Mouse (Mus musculus) spleen, adult 12 weeks (tissue): ENCODE data around the gene Mpg.

Experiments used
- DNase-seq: peaks from one replicate; pipeline ENCODE4 v3.0.0; 2022; ENCODE audit warnings: low spot score

The Mpg gene

DNA sequence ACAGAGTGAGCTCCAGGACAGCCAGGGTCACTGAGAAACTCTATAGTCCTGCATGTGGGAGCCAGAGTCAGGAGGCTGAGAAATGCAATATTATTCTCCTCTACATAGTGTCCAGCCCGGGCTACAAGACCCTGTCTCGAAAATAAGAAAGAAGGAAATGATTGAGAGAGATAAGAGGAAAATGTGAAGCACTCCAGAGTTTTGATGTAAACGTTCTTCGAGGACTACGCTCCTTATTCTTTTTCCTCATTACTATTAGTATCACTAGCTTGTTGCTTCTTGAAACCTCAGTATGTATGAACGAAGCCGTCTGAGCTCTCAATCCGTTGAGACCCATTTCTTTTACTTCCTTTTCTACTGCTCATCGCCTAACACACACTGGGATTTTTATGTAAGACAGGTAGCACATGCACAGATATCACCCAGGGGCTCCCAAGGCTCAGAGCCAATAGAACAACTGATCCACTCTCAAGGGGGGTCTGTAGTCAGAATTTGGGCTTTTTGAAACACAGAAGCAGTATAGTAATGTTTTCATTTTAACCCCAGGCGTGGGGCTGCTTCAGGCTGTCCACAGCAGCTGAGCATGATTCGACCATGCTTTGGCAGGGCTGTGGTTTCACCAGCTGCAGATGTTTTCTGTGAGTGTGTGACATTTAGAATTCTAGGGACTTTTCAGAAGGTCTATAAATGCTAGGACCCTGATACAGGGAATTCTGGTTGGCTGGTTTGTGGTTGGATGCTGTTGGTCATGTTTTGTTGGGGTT is 24.2 kb upstream of the Mpg start:
- DNase-seq = no peak

DNA sequence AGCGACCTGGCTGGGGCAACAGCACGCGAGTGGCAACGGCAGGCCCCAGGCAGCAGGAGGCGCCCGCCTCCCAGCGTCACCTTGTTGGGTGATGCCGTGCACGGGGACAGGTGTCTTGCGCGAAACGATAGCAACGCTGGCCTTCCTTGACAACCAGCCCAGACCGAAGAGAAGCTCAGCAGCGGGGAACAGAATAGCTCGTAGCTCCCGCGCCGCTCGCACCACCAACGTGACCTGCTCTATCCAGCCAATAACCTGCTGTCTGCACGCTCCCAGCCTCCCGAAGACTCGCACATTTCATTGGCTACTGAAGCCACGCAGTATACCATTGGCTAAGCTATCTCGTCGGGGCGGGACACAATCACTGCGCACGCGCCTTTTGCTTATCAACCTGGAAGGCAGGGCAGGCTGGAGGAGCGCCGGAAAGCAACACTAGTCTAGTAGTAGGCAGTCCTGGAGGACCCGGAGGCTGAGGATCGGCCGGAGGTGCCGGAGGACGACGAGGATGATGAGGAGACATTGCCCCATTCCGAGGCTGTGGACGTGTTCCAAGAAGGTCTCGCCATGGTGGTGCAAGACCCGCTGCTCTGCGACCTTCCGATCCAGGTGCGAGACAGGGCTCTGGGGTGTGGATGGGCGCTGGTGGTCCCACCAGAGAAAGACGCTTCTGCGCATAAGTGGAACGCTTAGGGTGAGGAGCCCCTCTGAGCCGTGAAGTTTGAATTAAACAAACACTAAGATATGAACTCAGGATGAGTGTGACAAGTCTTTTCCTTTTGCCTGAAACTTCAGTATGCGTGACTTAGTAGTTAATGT is 21.0 kb upstream of the Mpg start, which contains the start of gene Snrnp25:
Snrnp25 (plus strand) TSS at position 358 of the 816 bp plus-strand sequence.
- peak; percentile 94 for DNase-seq

DNA sequence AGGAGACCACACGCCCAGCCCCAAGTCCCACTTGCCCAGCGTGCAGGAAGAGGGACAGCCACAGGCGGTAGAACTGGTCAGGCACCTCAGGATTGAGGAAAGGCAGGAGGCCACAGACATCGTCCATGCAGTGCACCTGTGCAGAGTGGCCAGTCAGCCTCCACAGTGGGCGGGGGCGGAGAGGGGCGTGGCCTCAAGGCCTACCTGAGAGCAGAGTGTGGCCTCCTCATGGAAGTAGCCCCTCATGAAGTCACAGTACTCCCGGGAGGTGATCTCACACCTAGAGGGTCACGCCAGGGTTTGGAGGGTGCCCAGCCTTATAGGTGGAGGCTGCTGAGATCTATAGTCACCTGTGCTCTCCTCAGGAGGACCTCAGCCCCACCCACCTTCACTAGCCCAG is 15.7 kb upstream of the Mpg start:
- DNase-seq = no peak

DNA sequence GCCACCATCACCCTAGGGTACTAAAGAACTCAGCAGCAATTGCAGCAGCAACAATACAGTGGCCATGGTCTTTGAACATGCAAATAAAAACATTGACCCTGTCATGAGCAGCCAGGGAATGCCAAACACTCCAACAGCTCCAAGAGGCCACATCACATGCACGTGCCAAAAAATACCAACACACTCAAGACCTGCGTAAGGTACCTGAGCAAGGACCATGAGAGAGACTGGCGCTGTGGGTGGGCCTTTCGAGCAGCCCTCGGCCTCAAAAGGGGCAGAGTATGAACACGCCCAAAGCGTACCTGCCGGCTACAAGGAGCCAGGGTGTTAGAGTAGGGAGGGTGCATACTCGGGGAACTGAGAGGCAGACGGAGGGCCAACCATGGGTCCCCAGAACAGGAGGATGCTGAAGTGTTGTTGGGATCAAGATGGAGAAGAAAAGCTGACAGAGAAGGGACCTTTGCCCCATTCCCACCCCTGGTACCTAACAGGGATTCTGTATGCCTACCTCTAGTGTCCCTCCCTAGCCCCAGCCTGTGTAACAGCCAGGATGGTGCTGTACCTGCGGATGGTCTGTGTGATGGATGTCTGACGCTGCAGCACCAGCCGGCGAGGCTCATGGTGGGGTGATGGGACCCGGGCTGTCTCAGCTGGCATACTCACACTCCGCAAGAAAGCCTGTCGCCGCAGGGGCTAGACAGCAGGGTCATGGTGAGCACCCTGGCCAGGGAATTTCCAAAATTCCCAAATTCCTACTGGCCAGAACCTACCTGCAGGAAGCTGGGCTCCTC is 10.7 kb upstream of the Mpg start:
- no peak for DNase-seq

DNA sequence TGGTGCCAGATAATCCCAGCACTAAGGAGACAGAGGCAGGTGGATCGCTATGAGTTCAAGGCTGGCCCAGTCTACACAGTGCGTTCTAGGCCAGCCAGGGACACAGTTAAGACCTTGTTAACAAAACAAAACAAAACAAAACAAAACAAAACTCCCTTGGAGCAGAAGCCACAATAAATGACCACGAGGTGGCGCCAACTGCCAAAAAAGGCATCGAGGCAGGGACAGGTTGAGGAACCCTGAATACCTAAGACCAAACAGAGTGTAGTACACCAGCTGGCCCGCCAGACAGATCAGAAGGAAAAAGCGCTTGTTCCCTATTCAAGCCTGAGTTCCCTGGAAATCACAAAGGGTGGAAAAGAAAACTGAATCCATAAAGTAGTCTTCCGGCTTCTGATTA is 9.5 kb upstream of the Mpg start:
- DNase-seq = peak; percentile 69

DNA sequence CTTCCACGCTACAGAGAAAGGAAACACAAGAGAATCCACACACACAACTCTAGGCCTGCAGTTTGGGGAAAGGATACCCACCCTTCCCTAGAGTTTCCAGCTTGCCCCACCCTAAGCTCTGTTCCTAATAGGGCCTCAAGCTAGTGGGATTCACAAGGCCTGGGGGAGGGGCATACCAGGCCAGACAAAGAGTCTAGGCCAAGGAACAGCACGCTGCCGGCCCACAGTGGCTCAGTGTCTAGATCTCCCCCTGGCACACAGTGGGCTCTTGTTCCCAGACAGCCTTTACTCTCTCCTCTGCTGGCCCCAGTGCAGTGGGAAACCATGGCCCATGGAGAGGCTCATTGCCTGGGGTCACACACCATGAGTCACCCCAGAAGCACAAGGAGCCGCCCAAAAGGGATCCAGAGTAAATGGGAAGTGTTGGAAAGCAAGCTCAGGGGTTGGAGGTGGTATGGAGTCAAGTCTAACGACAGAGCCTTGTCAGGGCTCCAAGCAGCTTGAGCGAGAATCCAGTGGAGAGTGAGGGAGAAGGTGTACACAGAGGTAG is 7.7 kb upstream of the Mpg start:
- no peak for DNase-seq

DNA sequence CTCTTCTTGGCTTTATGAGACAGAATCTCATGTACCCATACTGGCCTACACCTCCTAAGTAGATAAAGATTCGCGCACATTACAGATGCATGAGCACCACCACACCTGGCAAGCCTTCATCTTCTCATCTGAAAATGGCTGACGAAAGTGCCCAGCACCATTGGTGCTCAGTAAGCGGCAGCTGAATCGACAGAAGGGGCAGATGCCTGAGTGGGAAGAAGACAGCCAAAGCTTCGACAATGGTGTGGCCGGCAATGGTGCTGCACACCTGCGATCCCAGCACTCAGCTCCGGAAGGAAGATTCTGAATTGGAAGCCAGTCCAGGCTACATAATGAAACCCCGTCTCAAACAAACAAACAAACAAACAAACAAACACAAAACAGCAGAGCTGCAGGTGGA is 7.0 kb upstream of the Mpg start:
- no peak for DNase-seq

DNA sequence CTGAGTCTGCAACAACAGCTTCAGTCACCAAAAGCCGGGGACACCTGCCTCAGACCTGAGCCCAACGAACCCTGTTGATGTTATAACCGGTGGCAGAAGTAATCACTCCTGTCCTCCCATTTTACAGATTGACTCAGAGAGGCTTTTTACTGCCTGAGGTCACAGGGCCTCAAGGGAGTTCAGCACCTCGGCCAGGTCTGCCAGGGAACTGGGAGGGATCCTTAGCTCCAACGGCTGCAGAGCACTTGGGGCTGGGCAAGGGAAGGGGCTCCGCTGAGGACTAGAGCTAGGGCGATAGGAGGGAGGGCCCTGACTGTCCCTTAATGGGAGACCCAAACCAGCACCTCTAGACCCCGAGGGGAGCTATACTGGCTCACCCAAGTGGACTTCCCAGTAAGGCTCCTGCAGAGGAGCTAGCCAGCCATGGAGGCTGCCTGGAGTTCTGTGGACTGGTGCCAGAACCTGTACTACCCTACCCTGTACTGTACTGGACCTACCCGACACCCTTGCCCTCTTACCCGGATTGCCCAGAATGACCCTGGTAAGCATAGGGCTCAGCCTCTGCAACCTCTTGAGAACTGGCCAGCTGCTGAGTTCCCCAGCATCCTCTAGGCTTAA is 5.6 kb upstream of the Mpg start:
- no peak for DNase-seq

DNA sequence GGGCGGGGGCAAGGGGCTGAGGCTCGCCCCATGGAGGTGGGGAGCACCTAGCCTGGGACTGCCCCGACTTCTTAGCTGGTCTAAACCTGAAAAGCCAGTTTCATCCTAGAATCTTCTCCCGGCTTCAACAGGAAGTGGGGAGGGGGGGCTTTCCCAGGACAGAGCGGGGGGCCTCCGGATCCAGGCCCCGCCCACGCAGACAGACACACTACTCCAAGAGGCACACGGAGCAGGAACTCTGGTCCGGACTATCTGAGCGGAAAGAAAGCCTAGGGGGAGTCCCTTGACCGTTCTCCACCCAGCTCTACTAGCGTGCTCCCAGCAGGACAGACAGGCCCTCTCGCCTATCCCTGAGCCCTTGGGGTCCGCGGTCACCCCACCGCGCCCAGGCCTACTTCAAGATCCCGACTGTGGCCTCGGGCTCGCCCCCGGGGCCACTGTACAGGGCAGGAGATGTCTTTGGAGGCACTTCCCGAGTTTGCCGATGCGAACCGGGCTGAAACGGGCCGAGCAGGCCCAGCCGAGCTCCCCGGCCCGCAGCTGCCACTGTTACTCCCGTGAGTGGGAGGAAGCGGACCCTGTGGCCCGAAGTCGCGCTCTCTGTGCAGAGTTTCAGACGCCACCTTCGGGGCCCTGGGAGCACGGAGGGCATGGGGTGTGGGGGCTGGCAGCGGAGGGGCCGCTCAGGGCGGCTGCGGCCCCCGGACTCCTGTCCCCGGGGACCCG is 4.9 kb upstream of the Mpg start:
- DNase-seq = no peak

DNA sequence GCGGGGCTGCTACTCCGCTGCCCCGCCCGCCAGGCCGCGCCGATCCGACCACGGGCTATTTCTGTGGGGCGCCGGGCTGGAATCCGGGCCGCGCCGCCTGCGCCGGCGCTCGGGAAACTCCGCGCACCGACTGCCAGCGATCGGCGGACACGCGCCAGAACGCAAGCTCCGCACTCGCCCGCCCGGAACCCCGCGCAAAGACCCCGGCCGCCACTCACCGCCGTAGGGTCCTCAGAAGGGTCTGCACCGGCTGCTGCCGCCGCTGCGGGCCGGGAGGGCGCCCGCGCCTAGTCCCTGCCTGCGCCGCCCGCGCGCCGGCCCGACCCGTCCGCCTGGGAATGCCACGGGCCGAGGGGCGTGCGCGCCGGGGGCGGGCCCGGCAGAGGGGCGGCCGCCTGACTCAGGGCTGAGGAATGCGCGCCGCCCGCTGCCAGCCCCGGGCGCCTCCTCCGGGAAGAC is 4.3 kb upstream of the Mpg start, which contains the start of gene Rhbdf1:
Rhbdf1 (minus strand) TSS at position 350 of the 459 bp plus-strand sequence.
- DNase-seq = no peak

DNA sequence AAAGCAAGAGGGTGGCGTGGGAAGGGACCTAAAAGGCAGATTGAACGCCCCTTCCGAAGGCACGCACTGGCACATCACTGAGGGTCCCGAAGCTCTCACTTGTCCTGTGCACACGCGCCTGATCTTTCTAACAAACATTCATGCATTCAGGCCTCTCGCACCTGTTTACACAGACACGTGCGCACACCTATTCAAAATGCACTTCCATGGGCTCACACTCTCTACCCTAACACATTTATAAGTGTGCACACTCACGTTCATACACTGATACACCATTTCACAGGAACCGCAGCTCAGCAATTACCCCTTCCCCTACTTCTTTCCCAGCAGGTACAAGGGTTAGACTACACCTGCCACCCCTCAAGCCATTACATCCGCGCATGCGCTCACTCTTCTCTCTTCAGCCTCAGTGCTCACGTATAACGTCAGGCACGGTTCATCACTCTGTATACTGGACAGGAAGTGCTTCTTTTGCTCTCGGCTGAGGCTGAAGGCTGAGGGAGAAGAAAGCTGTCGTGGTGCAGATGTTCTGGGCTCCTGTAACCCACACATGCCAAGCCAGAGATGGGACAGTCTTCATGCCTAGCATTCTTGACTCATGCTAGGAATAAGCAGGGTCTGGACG is 3.6 kb upstream of the Mpg start:
- DNase-seq = no peak

DNA sequence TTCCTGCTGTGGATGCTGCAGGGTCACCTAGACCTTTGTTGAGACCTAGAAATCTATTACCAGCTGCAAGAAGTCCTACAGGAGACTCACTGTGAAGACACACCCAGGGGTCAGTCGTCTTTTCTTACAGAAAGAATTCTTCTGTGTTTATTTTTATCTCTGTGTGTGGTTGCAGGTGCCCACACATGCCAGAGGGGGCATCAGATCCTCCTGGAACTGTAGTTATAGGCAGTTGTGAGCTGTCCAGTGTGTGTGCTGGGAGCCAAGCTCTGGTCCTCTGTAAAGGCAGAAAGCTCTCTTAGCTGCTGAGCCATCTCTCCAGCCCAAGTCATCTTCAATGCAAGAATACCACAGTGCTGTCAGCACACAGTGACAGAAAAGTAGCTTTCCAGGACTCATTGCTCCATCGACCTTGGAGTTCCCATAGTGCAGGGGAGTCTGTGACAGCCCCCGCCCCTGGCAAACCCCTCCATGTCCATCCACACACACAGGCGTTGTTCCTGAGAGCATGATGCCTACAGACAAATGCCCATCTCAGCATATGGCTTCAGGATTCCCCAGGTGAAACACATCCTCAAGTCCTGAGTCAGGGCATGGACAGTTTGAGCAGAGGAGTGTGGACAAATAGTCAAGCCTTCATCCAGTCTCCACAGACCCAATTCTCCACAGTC is 2.9 kb upstream of the Mpg start:
- DNase-seq = no peak

DNA sequence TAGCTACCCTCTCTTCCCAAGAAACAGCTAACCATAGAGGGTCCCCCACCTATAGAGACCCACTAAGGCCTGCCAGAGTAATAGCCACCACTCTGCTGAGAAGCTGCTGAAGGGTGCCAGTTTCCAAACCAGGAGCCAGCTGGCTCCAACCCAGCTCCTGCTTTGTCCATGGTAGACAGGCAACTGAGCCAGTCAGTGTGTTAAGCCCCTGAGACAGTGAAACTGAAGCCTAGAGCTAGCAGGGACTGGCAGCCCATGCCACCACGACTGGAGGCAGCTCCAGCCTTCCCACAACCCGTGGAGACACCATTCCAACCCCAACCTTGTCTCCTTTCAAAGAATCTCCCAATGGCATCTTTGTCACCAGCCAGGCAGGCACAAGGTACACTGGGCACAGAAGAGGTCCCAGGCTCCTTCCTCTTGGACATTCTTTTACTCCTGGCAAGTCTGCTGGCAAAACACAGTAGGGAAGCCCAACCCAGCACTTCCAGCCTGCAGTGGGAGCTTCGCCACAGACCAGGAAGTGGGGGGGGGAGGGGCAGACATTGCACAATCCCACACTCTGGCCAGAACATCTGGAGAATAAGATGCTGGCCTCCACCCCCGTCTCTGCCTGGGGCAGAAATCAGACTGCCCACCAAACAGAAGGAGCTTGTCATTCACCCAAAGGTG is 1.7 kb upstream of the Mpg start:
- no peak for DNase-seq

DNA sequence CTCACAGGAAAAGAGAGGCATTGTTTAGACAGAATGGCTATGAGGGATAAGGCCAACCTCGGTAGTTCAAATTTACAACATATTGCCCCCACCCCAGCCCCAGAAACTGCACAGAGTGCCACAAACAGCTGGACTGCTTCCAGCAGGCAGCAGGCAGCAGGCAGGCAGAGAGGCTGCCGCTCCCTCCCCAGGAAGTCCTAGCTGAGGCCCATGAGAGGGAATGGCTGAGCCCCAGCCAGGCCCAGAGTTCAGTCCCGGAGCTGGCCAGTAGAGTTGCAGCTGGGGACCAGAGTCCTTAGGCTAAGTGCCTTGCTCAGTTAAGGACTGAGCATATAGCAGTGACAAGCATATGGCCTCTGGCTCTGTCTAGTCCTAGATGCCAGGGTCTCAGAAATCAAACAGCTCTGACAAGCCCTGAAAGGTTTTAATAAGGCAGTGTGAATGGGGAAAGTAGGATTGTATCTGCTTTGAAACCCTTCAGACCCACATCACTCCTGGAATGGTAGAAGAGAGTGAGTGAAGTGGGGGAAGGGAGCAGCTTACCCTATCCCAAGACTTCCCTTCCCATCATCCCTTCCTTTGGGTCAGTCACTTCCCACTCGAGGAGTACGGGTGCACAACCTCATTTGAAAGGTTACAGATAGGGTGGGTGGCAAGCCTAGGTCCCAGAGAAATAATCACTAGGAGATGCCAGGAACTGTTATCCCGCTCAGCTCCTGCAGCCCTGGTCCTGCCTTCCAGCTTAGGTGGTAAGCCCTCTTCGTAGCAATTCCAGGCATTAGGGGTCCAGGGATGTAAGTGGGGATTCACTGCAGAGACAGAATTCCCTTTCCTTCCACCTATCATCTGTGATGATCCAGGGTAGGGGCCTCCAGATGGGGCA is 842 bp upstream of the Mpg start:
- DNase-seq = no peak

DNA sequence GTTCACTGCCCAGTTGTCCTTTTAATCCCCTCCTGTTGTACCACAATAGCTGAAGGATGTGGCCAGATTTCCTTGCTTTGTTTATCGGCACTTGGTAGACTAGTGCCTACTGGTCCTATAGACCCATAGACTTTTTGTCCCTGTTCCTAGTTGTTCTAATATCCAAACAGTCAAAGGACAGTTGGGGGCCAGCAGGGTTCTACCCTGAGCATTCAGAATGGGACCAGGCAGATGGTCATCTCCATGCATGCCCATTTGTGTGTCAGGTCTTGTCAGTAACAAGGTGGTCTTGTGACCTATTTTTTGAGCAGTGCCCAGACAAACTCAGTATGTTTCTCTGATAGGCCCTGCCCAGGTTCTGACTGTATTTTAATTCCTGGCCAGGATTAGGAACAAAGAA is 736 bp downstream of the Mpg start:
- no peak for DNase-seq

DNA sequence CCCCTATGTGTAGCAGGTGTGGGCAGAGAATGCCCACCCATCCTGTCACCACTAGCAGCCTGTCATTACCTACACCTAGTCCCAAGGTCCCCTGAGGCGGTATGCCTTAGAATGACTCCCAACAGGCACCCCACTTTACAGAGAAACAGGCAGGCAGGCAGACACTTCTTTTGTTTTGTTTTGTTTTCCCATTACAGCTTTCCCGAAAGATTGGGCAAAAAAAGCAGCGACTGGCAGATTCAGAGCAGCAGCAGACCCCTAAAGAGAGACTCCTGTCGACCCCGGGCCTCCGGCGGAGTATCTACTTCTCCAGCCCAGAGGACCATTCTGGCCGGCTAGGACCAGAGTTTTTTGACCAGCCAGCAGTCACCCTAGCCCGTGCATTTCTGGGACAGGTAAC is 1.2 kb downstream of the Mpg start:
- DNase-seq = no peak

DNA sequence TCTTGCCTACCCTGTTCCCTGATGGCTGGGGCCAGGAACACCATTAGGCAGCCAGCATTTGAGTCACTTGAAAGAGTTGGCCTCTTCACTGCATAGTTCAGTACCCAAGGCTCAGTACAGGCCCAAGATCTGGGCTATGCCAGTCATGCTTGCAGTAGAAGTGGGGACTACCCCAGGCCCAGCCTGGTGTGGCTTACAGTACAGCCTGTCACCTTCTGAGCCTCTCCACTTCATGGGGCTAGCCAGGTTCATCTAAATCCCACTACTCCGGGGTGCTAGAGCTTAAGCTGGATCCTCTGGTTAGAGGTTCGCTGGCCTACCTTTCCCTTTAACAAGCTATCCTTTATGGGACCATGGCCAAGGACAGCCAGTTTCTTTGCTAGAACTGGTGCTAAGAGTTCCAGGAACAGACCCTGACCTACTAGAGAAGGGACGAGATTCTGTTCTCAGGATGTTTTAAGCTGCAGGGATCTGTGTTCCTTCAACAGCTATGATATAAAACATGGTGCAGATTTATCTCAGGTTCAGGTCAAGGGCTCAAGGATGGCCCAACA is 2.1 kb downstream of the Mpg start:
- DNase-seq = no peak

DNA sequence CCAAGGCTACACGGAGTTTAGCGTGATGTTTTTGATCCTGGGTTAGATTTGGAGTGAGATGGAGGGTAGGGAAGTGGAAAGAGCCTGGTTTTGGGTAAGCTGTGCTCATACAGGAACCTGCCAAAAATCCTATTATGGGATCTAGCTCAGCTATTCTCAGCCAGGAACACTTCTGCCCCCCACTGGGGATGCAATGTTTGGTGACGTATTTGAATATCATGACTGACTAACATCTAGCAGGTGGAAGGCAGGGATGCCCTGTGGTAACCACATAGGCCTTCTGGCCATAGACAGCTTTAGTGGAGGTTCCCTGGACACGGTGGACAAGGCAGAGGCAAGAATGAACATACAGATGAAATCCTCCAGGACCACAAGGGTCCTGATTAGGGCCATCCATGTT is 3.9 kb downstream of the Mpg start:
- DNase-seq = no peak
